In genomic region chr13:46571141-46571592, GRCm38 (mm10) we compare ENCODE assay signal across 8 mouse cellular contexts.
A peak's percentile ranks its signal among the peaks of the same experiment; 100 is the strongest.
DNase-seq lines count a peak whose midpoint lies in the region; ATAC-seq and TF ChIP-seq lines count a peak whose summit lies in the region.

No protein-coding gene starts in this region.

- H3K9me3 ChIP-seq in kidney, postnatal 0 days (replicated peaks; ENCODE audit: low read length): no peaks in the 10 kb centered on the region
- H3K9me3 ChIP-seq in embryonic facial prominence, embryonic 10.5 days: no peaks in the 10 kb centered on the region
- H3K9me3 ChIP-seq in heart, embryonic 15.5 days (replicated peaks): no peaks in the 10 kb centered on the region

- ATAC-seq in kidney, postnatal 0 days (replicated peaks; ENCODE audit: low FRiP score, low read depth): no peak
- peak; percentile 87 for ATAC-seq in heart, embryonic 15.5 days (replicated peaks; ENCODE audit: insufficient number of reproducible peaks, insufficient read depth, low FRiP score, low read depth)

- no peak overlapping the region for H3K4me3 ChIP-seq in kidney, postnatal 0 days (replicated peaks; ENCODE audit: low read depth, low read length)
- peak overlapping the region; percentile 38 for H3K4me3 ChIP-seq in embryonic facial prominence, embryonic 10.5 days
- peak overlapping the region; percentile 1; the same call in 1 of the 2 replicates for H3K4me3 ChIP-seq in heart, embryonic 15.5 days
- H3K4me3 ChIP-seq in left cerebral cortex, adult 2 months: peak overlapping the region; percentile 18; the same call in 1 of the 2 replicates

- peak overlapping the region; percentile 31 for H3K4me2 ChIP-seq in kidney, postnatal 0 days (ENCODE audit: low read length)
- peak overlapping the region; percentile 50 for H3K4me2 ChIP-seq in heart, embryonic 15.5 days

- H3K4me1 ChIP-seq in kidney, postnatal 0 days (replicated peaks; ENCODE audit: insufficient read depth, low read length): no peaks in the 10 kb centered on the region
- H3K4me1 ChIP-seq in embryonic facial prominence, embryonic 10.5 days: peaks cover 15% of the 10 kb centered on the region
- H3K4me1 ChIP-seq in heart, embryonic 15.5 days (replicated peaks): peaks cover 23% of the 10 kb centered on the region

- H3K27me3 ChIP-seq in kidney, postnatal 0 days (ENCODE audit: insufficient read depth, low read length): no peaks in the 10 kb centered on the region
- H3K27me3 ChIP-seq in embryonic facial prominence, embryonic 10.5 days (replicated peaks; ENCODE audit: low read depth, poor library complexity, severe bottlenecking): no peaks in the 10 kb centered on the region
- H3K27me3 ChIP-seq in heart, embryonic 15.5 days: no peaks in the 10 kb centered on the region

- H3K36me3 ChIP-seq in kidney, postnatal 0 days (ENCODE audit: insufficient read depth, low read length): no peaks in the 10 kb centered on the region
- no peaks in the 10 kb centered on the region for H3K36me3 ChIP-seq in embryonic facial prominence, embryonic 10.5 days (replicated peaks)
- no peaks in the 10 kb centered on the region for H3K36me3 ChIP-seq in heart, embryonic 15.5 days

- no peak overlapping the region for H3K9ac ChIP-seq in kidney, postnatal 0 days (ENCODE audit: low read depth, low read length)
- H3K9ac ChIP-seq in heart, embryonic 15.5 days: peak overlapping the region; percentile 1

- intact Hi-C loops in left cerebral cortex, adult 2 months (cut with DNase I): no loop called here

- WGBS in kidney, postnatal 0 days: 18% methylated on average over 12 of the region's 12 CpGs
- 5% methylated on average over 12 of the region's 12 CpGs for WGBS in embryonic facial prominence, embryonic 10.5 days
- 2% methylated on average over 12 of the region's 12 CpGs for WGBS in heart, embryonic 15.5 days

- H3K27ac ChIP-seq in kidney, postnatal 0 days: no peak overlapping the region
- H3K27ac ChIP-seq in embryonic facial prominence, embryonic 10.5 days (replicated peaks): peak overlapping the region; percentile 5; the same call in 1 of the 2 replicates
- H3K27ac ChIP-seq in heart, embryonic 15.5 days: peak overlapping the region; percentile 91
- peak overlapping the region; percentile 85 for H3K27ac ChIP-seq in left cerebral cortex, adult 2 months

- TF ChIP-seq CTCF in kidney, postnatal 0 days (IDR thresholded peaks at IDR 0.05; ENCODE audit: low read depth): no peak
- no peak for TF ChIP-seq CTCF in left cerebral cortex, adult 2 months (IDR thresholded peaks at IDR 0.05)

- no peak for DNase-seq in kidney, postnatal 0 days (ENCODE audit: low spot score)
- no peak for DNase-seq in kidney, adult 11 months
- DNase-seq in embryonic facial prominence, embryonic 10.5 days (ENCODE audit: low spot score): peak; percentile 38
- peak in 1 of 2 experiments; percentile 45 for DNase-seq in left cerebral cortex, adult 2 months (ENCODE audit: extremely low spot score in 1 of 2, low spot score in 2 of 2)
- DNase-seq in lung, postnatal 4 days: peak; percentile 38 to 48
- DNase-seq in right cerebral cortex, postnatal 14 days: peak; percentile 45
- DNase-seq in c-Kit-positive CD71-positive TER-119-positive erythroid progenitor cells, embryonic 14.5 days (ENCODE audit: low spot score): no peak

Comparison
In these comparisons a context has a peak if more than half of its experiments do, and no peak if none do; other contexts are left out.
1. DNase-seq: peak in embryonic facial prominence, embryonic 10.5 days (single experiment), lung, postnatal 4 days (2 of 2) and right cerebral cortex, postnatal 14 days (single experiment); none in kidney, postnatal 0 days (single experiment), kidney, adult 11 months (single experiment) and c-Kit-positive CD71-positive TER-119-positive erythroid progenitor cells, embryonic 14.5 days (single experiment).